Mouse (Mus musculus): ENCODE results near the gene Ambp.

DNA sequence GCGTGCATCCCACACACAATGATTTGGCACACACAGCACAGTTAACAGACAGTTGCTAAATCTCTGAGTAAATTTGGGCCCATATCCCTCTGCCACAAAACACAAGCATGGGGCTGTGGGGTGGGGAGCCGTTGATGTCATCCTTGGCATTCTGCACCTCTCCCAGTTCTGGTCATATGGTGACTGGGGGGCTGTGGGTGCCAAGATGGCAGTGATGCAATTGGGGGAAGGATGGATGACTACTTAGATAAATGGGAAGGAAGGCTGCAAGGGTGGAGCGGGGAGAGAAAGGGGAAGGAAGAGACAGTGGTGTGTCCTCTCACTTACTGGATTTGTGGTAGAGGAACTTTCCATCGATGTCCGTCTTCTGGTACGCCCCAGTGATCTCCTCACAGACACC is 3.5 kb downstream of the Ambp start:
- TF ChIP-seq CTCF (IDR thresholded peaks at IDR 0.05; ENCODE audit: borderline replicate concordance, insufficient read depth, low read depth, low read length) (no peak), POLR2A (IDR thresholded peaks at IDR 0.05; ENCODE audit: borderline replicate concordance, insufficient read depth, low read length) (no peak)
